Mouse (Mus musculus) Muller cell, postnatal 12 days (primary cell): ENCODE results near the gene Krt13.

Experiments
- DNase-seq: peaks from one replicate; pipeline ENCODE4 v3.0.0-alpha.2; 2015; ENCODE audit errors: inconsistent ontology term

Krt13 gene

DNA sequence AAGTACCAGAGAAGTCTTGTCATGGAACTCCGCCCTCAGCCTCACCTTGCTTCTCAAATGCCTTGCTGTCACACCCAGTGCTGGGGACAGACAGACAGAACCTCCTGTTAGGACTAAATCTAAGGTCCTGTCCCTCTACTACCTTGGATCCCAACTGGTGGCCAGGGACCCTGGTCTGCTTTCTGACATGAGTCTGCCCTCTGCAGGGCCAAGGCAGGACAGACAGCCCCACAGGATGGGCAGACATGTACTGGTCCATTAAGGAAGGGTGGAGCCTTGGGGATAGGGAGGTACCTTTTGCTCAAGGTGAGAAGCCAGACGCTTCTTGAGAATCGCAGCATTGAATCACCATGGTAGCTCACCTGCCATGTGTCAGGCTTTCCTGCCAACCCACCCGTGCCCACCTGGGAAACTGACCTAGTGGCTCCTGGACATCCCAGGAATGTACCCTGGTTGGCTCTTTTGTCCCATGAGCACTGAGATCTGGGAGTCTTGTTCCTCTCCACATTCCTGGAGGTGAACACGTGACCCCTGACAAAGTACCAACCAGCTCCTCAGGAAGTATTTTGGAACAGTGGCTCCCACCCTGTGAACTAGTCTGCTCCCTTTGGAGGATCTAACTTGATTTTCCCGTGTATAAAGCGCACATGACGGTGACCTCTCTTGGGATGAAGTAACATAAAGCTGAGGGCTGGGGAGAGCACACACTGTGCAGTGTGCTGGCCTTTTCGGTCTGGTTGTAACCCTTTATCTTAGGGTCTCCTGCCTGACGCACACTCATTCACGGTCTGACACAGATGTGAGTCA, 8.2 kb downstream of the Krt13 start:
- DNase-seq: no peak

DNA sequence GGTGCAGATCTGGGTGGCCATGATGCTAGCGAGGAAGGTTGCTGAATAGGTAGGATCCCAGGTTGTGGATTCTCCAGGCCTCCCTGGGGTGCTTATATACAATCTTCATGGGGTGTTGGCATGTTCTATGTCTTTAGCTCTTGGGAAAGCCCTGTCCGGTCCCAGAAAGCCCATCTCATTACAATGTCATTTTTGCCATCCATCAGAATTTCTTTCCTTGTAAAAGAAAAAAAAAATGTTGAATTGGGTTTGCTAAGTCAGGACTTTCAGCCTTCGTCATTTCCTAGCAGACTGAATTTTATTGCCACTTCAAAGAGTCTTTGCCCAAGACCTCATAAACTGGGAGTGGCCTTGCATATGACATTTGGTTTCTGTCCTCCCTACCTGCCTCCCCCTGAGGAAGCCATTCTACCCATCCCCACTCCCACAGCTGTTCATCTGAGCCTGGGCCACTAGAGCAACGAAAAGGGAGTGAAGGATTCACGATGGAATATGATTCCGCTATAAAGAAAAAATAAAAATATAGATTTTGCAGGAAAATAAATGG, 15.7 kb downstream of the Krt13 start, which contains the start of gene Krt36:
Krt36 (minus strand) TSS at position 51 of the 547 bp plus-strand sequence.
- no peak for DNase-seq

DNA sequence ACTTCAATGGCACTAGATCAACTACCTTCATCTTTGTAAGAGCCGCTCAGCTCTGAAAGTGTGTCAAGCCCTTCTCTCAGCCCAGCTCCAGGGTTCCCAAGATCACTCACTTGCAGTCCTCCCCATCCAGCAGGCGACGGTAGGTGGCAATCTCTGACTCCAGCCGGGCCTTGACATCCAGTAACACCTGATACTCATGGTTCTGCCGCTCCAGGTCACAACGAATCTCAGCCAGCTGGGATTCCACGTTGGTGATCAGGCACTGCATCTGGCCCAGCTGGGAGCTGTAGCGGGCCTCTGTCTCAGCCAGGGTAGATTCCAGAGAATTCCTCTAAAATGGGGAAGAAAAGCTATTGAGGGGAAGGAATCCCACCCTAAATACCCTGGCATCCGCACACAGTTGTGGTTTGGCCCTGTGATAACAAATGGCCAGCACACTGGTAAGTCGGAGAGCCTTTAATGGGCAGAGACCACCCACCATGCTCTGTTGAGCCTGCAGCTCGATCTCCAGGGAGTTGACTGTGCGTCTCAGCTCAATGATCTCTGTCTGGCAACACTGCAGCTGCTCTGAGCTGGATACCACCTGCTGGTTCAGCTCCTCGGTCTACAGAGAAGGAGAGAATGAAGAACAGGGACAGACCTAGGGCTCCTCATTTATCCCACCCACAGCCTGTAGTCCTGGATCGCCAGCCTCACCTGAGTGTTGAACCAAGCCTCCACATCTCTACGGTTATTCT, 18.5 kb downstream of the Krt13 start:
- peak; percentile 27 for DNase-seq

DNA sequence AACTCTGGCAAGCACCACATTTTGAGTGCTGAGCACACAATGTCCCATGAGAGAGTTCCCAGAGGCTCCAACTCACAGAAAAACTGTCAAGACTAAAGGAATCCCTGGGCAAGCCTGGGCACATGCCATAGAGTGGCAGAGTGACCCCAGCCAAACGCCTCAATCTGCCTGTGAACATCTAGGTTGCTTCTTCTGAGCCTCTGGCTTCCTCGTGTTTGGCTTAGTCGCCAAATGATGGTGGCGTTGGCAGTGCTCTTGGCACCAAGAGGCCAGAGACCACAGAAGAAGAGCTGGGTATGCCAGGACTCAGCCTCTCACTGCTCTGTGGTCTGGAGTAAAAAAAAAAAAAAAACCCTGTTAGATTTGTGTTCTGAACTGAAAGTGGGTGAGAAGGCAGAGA, 21.0 kb downstream of the Krt13 start:
- DNase-seq: peak; percentile 52

DNA sequence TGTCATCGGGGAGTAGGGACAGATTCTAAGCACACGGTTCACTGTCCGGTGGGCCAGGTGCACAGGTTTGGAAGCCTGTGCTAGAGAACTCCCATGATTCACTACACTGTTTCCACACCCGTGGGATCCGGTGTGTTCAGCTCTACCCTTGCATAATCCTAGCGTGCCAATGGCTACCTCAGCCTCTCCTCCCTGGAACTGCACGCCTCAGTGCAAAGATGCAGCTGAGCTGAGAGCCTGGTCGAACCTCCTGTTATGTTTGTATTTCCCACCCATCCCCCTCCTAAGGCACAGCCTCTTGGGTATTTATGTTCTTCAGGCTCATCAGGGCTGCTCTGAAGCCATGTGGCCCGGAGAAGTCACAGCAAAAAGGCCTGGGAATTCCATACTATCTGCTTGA, 23.5 kb downstream of the Krt13 start:
- no peak for DNase-seq

DNA sequence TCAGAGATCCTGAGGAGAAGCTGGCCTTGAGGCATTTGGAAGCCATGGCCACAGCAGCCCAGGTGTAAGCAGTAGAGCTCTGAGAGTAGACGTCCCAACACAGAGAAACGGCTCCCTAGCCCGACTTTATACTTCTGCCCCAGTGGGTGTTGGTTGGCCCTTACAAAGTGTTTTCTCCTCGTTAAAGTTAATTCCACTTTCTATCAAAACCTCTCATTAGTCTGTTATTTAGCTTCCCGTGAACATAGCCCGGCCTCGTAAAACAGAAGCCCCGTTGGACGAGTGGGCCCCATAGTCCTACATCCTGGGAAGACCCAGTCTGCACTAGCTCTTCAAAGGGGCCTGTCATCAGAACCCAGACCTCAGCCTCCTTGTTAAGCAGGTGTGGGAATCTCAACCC, 25.2 kb downstream of the Krt13 start, which contains the start of gene Krt35:
Krt35 (minus strand) TSS at position 101 of the 400 bp plus-strand sequence.
- DNase-seq: no peak

DNA sequence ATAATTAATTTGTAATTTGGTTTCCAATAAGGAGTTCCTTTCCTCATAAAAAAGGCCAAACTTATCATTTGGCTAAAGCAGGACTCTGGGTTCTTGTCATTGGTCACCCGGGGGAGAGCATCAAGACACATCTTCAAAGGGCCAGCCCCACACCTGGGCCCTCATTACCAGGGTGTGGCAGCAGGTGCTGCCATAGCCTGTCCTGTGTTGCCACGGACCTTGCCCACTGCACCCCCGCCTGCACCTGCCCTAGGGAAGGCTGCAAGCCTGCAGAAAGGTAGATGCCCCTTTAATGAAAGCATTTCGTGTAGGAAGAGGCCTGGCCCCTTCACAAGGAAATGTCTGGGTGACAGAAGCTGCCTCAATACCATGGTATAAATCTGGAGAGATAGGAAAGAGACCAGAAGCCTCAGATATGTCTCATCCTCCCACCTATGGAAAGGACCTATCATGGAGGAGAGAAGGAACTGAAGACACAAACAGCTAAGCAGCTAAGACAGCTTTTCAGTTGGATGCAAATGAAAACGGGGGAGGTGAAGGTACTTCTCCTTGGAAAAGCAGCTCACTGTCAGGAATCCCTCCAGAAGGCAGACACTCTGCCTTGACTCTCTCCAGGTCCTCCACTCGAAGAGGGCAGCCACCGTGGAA, 32.9 kb downstream of the Krt13 start:
- DNase-seq: no peak

DNA sequence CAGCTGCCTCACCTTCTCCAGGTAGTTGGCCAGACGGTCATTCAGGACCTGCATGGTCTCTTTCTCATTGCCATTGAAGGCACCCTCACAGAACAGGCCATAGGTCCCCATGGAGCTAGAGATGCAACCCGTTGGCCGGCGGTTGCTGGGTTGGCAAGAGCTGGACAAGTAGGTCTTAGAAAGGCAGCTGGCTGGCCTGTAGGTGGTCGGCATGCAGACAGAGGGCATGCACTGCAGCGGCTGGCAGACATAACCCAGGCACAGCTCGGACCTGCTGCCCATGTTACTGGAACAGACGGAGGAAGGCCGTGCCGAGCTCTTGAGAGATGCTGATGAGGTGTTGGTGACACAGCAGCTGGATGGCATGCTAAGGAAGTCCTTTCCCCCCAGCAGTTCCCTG, 33.5 kb downstream of the Krt13 start, which contains the start of gene Krt32:
Krt32 (minus strand) TSS at position 366 of the 400 bp plus-strand sequence.
- no peak for DNase-seq

DNA sequence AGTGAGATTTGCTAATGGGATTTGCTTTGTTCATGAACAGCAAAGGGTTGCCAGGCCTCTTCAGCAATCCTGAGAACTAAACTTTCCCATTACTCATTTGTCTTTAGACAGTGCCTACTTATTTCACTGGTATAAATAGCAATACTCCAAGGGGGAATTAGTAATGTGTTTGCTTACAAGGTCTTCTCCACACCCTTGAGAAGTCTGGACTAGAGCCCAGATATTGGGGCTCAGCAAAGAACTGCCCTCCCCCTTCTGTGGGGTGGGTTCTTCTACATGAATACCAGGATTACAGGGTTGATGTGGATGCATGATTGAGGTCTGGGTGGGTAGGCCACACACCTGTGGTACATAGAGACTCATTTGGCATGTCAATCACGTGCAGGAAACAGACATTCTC, 47.5 kb downstream of the Krt13 start:
- no peak for DNase-seq
